Mouse (Mus musculus) heart, embryonic 14.5 days (tissue): ENCODE data around the gene Kxd1. TPM values are rescaled to one million over a fixed set of nuclear protein-coding genes. Genes with fewer than 3 reads are reported as not detected.
A peak's percentile ranks its signal among the peaks of the same experiment; 100 is the strongest.

Experiments used
- ATAC-seq: fragments of 200-750 bp; cut with Nextera tagmentation; 2 replicates; pipeline ENCODE4 v1.8.0; 2017; ENCODE audit warnings: low read depth, moderate TSS enrichment; ENCODE audit not compliant: insufficient number of reproducible peaks, insufficient read depth, low FRiP score
- H3K27ac ChIP-seq, 2 experiments: fragments of 200-500 bp in 1 of 2; fragments of 300-500 bp in 1 of 2; sonication (generic) in 1 of 2; replicated peaks in 1 of 2; 2 replicates each; pipeline ENCODE4 v1.5.1; 2012 to 2014; ENCODE audit warnings: low read depth in 2 of 2, low read length in 2 of 2, control low read depth in 1 of 2, mild to moderate bottlenecking in 1 of 2, mixed read lengths in 1 of 2; ENCODE audit not compliant: control insufficient read depth in 1 of 2, insufficient read depth in 1 of 2
- H3K27me3 ChIP-seq: fragments of 300-500 bp; sonication (generic); 2 replicates; pipeline ENCODE4 v1.6.1; 2014; ENCODE audit warnings: mild to moderate bottlenecking, low read length, control low read depth; ENCODE audit not compliant: control insufficient read depth, insufficient read depth
- H3K36me3 ChIP-seq: fragments of 300-500 bp; sonication (generic); 2 replicates; pipeline ENCODE4 v1.6.1; 2014; ENCODE audit warnings: mild to moderate bottlenecking, control low read depth, low read length, mixed read lengths; ENCODE audit not compliant: control insufficient read depth, insufficient read depth
- H3K4me1 ChIP-seq, 2 experiments: fragments of 200-500 bp in 1 of 2; fragments of 300-500 bp in 1 of 2; sonication (generic) in 1 of 2; 2 replicates each; pipeline ENCODE4 v1.6.1; 2012 to 2014; ENCODE audit warnings: low read length in 2 of 2, control low read depth in 1 of 2, mixed read lengths in 1 of 2; ENCODE audit not compliant: control insufficient read depth in 2 of 2, insufficient read depth in 2 of 2
- H3K4me2 ChIP-seq: fragments of 300-500 bp; sonication (generic); 2 replicates; pipeline ENCODE4 v1.6.1; 2014; ENCODE audit warnings: mild to moderate bottlenecking, low read length
- H3K4me3 ChIP-seq, 2 experiments: fragments of 200-500 bp in 1 of 2; fragments of 300-500 bp in 1 of 2; sonication (generic) in 1 of 2; 2 replicates each; pipeline ENCODE4 v1.5.1; 2012 to 2014; ENCODE audit warnings: low read length in 2 of 2, mild to moderate bottlenecking in 2 of 2, control low read depth in 1 of 2, low read depth in 1 of 2, moderate library complexity in 1 of 2; ENCODE audit not compliant: control insufficient read depth in 1 of 2, insufficient read depth in 1 of 2
- H3K9ac ChIP-seq: fragments of 300-500 bp; sonication (generic); 2 replicates; pipeline ENCODE4 v1.6.1; 2014; ENCODE audit warnings: mild to moderate bottlenecking, low read length
- H3K9me3 ChIP-seq: fragments of 300-500 bp; sonication (generic); 2 replicates; pipeline ENCODE4 v1.6.1; 2016; ENCODE audit warnings: low read length, control low read depth; ENCODE audit not compliant: control insufficient read depth
- WGBS: fragments of 180-500 bp; shearing (Covaris S2); extraction: QIAGEN DNeasy Blood & Tissue Kit; methylation state at CpG from one replicate; pipeline ENCODE4 v1.1.7; 2014; 5-methylcytosine and 5-hydroxymethylcytosine counted together
- polyA plus RNA-seq: library from polyadenylated mRNA; unstranded; fragments of >200 nt; fragmentation: Nextera tagmentation; extraction: Ambion mirVana; gene quantifications from 2 replicates; pipeline ENCODE4 v1.2.1, GENCODE M21; 2014

Gene Kxd1
- polyA plus RNA-seq, 1 experiment from 2014 or later, result 85.7 TPM

- H3K4me3 ChIP-seq, result peak within 1 kb of the TSS; percentile 46 to 76
- WGBS, result 2% methylated on average over 40 of the region's 40 CpGs
- H3K9me3 ChIP-seq, result no peaks in the 10 kb centered on the region
- H3K4me1 ChIP-seq, result peaks cover 24 to 45% of the 10 kb centered on the region in 2 experiments
- H3K27ac ChIP-seq, result peak within 1 kb of the TSS; percentile 14 to 91; a peak in 2 of 4 replicates
- H3K36me3 ChIP-seq, result peaks cover 37% of the 10 kb centered on the region
- ATAC-seq, result peak; percentile 89
- peaks cover 22% of the 10 kb centered on the region for H3K27me3 ChIP-seq
- peak within 1 kb of the TSS; percentile 91 for H3K9ac ChIP-seq
- peak within 1 kb of the TSS; percentile 92 for H3K4me2 ChIP-seq
Observed at GRCm38 (mm10) chr8:70506328-70507026, 21.3 kb downstream of the Kxd1 start, which contains the start of gene Rex1bd. Gene Rex1bd (minus strand): TSS chr8:70506752.

DNA sequence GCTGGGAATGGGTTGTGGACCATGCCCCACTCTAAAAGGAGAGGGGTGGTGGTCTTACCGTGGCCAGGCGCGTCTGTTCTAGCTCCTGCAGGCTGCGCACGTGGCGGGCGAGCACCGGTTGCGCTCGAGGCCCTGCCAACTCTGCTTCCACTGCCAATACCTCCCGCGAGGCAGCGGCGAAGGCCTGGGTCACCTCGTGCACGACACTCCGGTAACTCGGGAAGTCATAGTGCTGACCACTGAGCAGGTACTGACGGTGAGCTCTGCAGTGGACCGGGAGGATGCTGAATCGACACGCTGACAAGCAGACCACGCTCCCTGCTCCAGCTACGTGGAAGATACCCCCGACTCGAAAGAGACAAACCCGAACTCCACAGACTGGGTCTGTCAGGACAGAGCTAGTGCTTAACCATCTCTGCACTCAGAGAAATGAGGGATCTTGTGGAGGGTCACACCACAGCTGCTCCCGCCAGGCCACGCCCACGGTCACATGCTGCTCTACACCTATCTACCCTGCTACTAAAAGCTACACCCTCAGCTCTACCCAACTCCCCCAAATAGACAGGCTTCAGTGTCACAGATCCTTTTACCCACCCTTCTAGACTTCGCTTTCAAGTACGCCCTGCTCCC is 21.9 kb downstream of the Kxd1 start:
- H3K27ac ChIP-seq, result peak overlapping the region in 1 of 2 experiments; percentile 91; a peak in 1 of 4 replicates
- no peaks in the 10 kb centered on the region for H3K9me3 ChIP-seq
- peak; percentile 1; the same call in 1 of the 2 replicates for ATAC-seq
- WGBS, result 42% methylated on average over 32 of the region's 32 CpGs
- H3K9ac ChIP-seq, result peak overlapping the region; percentile 91
- peaks cover 24 to 45% of the 10 kb centered on the region in 2 experiments for H3K4me1 ChIP-seq
- peaks cover 28% of the 10 kb centered on the region for H3K27me3 ChIP-seq
- peaks cover 37% of the 10 kb centered on the region for H3K36me3 ChIP-seq
- peak overlapping the region; percentile 46 to 76 for H3K4me3 ChIP-seq
- H3K4me2 ChIP-seq, result peak overlapping the region; percentile 92

DNA sequence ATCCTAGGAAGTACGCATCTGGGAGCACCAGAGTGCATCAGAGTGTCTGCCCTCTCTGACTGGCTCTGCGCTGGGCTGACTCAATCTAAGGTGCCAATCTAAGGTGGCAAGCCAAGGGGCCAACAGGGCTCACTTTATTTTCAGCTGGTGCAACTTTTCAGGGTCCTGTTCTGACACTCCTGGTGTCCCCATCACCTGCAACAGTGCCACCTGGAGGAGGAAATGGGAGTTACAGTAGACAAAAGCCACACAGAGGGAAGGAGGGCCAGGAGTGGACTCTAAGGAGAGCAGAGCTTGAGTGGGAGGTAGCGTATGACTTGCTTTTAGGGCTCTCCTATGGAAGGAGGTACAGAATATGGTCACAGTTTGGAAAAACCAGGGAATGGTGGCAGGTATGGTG is 22.9 kb downstream of the Kxd1 start:
- Histone ChIP-seq H3K27me3 (peaks cover 38% of the 10 kb centered on the region), H3K27ac (no peak overlapping the region), H3K4me3 (no peak overlapping the region), H3K9ac (no peak overlapping the region), H3K36me3 (peaks cover 37% of the 10 kb centered on the region), H3K4me2 (no peak overlapping the region), H3K4me1 (peaks cover 24 to 47% of the 10 kb centered on the region in 2 experiments), H3K9me3 (no peaks in the 10 kb centered on the region)
- 80% methylated on average over 3 of the region's 3 CpGs for WGBS
- ATAC-seq, result no peak

- WGBS, result 65% methylated on average over 16 of the region's 16 CpGs
- Histone ChIP-seq H3K4me3 (no peak overlapping the region), H3K4me2 (no peak overlapping the region)
Observed at GRCm38 (mm10) chr8:70504291-70504716, 23.5 kb downstream of the Kxd1 start.

GRCm38 (mm10) chr8:70503062-70503750 is 24.6 kb downstream of the Kxd1 start:
- 18% methylated on average over 46 of the region's 46 CpGs for WGBS
- Histone ChIP-seq H3K9ac (0 out of 2 replicates have a peak overlapping the region, but pooled peaks have one; percentile 16), H3K4me1 (peaks cover 18 to 37% of the 10 kb centered on the region in 2 experiments), H3K4me2 (peak overlapping the region; percentile 22; the same call in 1 of the 2 replicates), H3K27me3 (peaks cover 54% of the 10 kb centered on the region), H3K4me3 (peak overlapping the region in 1 of 2 experiments; percentile 16; a peak in 1 of 4 replicates), H3K27ac (no peak overlapping the region), H3K36me3 (peaks cover 27% of the 10 kb centered on the region), H3K9me3 (no peaks in the 10 kb centered on the region)
- no peak for ATAC-seq

More at GRCm38 (mm10) chr8:70504291-70504716, 23.5 kb downstream of the Kxd1 start:
- Histone ChIP-seq H3K9ac (no peak overlapping the region), H3K4me1 (peaks cover 23 to 45% of the 10 kb centered on the region in 2 experiments), H3K27ac (no peak overlapping the region), H3K36me3 (peaks cover 37% of the 10 kb centered on the region), H3K9me3 (no peaks in the 10 kb centered on the region), H3K27me3 (peaks cover 43% of the 10 kb centered on the region)
- no peak for ATAC-seq

DNA sequence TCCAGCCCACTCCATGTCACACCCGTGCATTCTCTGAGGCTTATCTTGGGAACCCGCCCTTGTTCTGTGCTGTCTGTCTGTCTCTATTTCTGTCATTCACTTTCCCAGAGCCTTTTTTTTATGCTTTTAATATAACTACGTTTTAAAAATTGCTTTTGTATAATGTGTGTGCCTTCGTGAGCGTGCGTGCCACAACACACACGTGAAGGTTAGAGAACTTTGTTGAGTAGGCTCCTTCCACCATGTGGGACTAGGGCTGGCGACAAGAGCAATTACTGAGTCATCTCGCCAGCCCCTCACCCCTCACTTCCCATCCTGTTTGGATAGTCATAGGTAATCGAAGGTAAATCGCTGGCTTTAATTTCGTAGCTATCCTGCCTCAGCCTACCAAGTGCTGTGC is 25.2 kb downstream of the Kxd1 start:
- Histone ChIP-seq H3K9ac (peak overlapping the region; percentile 27; the same call in 1 of the 2 replicates), H3K27ac (no peak overlapping the region), H3K4me3 (peak overlapping the region in 1 of 2 experiments; percentile 16; a peak in 1 of 4 replicates), H3K36me3 (peaks cover 21% of the 10 kb centered on the region), H3K4me2 (peak overlapping the region; percentile 50), H3K4me1 (peaks cover 18 to 37% of the 10 kb centered on the region in 2 experiments), H3K9me3 (no peaks in the 10 kb centered on the region), H3K27me3 (peaks cover 61% of the 10 kb centered on the region)
- 31% methylated on average over 12 of the region's 12 CpGs for WGBS
- ATAC-seq, result no peak
